Mouse (Mus musculus): ENCODE data around the gene Srrm4.

DNA sequence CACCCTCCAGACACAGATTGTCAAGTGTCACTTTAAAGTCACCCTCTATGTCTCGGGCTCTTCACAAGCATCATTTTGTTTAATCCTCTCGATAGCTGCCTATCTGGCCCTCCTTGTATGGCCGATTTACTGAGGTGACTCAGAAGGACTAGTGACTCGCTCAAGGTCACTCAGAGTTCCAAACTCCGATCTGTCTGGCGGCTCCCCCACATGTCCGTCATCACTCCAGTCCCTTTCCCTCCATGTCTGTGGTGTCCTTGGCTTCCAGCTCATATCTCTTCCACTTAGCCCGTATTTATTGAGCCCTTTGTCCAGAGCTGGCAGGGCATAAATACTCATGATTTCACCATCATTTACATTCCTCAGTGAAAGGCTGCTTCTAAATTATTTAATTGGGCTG is 140.7 kb downstream of the Srrm4 start:
- no peak for TF ChIP-seq CTCF (IDR thresholded peaks at IDR 0.05; ENCODE audit: low read depth)
- no peak for TF ChIP-seq EP300 (optimal IDR thresholded peaks at IDR 0.05)
